Mouse (Mus musculus) hindlimb bud, embryonic 11.5 days (tissue): ENCODE data around the gene Plpp7.

Experiments used
- DNase-seq: peaks from one replicate; pipeline ENCODE4 v3.0.0-alpha.2; 2012; ENCODE audit warnings: low read depth, low spot score; ENCODE audit errors: extremely low spot score

Gene Plpp7

DNA sequence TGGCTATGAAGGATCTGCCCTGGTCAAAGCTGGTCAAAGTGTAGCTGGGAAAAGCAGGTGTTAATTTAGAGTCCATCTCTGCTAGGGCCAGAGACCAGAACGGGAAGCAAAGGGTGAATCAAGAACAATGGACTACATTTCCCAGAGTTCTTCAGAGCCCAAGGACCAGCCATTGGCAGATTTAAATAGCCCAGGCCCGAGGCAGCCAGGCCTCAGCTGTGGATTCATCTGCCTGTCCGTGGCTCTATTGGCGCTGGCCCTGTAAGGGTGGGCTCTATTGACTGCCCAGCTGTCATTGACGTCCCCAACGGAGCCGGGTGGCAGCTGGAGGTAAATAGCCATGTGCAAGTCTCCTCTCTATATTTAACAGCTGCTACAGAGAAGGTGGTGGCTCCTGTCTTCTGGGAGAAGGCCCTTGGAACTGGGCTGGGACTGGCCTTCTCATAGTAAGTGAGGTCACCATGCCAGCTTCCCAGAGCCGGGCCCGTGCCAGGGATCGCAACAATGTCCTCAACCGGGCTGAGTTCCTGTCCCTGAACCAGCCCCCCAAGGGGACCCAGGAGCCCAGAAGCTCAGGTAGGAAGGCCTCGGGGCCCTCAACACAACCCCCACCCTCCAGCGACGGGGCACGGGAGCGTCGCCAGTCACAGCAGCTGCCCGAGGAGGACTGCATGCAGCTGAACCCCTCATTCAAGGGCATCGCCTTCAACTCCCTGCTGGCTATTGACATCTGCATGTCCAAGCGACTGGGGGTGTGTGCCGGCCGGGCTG lies at the start of gene Plpp7:
Plpp7 (plus strand) TSS at position 178 of the 771 bp plus-strand sequence.
- DNase-seq: no peak

- no peak for DNase-seq
These were observed 49.3 kb upstream of the Plpp7 start for GRCm38 (mm10) chr2:32046009-32046408.

GRCm38 (mm10) chr2:32047323-32047722 lies 48.0 kb upstream of the Plpp7 start:
- no peak for DNase-seq

DNA sequence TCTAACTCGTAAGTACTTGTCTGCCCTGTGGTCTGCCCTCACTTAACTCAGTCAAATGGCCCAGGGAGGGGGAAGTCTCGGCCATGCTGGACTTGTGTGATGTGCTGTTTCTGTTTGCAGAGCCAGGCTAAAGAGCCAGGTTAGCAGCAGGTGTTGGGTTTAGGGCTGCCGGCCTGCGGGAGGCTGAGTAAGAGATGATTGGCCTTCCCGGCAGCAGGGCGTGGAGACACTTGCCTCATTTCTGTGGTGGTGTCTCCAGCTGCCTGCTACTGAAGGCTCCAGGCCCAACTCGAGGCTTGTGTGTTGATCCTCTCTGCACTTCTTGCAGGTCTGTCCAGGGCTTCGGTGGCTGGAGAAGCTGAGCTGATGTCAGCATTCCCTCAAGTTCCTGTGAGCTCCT lies 43.5 kb upstream of the Plpp7 start:
- no peak for DNase-seq

- no peak for DNase-seq
These were observed 42.9 kb upstream of the Plpp7 start for GRCm38 (mm10) chr2:32052418-32052817.

DNA sequence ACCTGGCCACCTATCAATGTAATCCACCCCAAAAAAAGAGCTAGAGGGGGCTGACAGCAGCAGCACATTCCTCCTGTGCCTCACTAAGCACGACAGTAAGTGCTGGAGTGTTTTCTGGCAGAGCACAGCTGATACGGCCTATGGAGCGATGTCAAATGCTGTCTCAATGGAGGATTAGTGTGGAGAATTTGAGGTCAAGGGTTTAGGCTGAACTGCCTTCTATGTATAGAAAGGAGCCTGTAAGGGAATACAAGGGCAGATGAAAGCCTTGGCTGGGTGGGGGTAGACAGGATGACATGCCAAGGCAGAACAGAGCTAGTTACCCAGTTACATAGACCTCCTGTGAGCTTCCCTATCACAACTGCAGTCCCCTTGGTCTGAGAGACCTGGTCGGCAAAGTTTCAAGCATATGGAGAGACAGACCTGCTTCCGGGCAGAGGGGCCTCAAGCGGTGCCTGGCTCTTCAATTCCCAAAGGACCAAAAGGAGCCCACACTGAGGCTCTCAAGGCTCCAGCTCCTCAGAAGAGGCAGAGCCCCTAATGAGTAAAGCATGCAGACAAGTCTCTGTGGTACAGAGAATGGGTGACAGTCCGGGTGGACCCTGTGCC lies 39.9 kb upstream of the Plpp7 start:
- DNase-seq: no peak

DNA sequence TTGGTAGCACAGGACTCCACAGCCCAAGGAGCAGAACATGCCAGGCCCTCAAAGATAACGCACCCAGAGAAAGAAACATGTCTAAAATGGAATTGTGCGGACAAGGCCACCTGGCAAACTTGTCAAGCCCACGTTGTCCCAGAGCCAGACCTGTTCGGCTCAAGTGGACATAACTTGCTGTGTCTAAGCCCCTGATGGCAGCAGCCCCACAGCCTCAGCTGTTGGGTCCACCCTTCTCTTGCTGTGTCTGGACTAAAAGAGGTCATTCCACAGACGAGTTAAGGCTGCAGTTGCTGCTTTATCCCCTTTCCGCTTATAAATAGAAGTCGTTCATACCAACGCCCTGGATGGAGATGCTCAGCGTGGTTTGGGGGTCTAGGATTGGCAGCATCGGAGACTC lies 38.8 kb upstream of the Plpp7 start:
- DNase-seq: no peak

GRCm38 (mm10) chr2:32057360-32057759 lies 38.0 kb upstream of the Plpp7 start:
- DNase-seq: no peak

- no peak for DNase-seq
These were observed 37.5 kb upstream of the Plpp7 start for GRCm38 (mm10) chr2:32057794-32058193.

DNA sequence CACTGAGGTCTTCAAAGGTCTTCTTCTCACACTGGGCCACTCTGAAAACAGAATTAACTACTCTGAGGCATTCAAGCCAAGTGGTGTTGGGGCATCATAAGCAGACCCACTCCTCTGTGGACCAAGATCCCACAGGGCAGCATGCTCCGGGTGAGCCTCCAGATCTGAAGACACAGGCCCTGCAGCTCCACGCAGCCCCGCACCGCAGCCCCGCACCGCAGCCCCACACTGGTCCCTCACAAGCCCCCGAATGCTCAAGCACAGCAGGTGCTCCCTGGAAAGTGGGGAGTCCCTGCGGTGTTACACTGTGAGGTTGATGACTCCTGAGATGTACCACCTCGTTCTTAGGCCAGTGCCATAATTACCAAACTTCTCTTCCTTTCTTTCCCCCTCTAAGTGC lies 37.1 kb upstream of the Plpp7 start:
- DNase-seq: no peak

DNA sequence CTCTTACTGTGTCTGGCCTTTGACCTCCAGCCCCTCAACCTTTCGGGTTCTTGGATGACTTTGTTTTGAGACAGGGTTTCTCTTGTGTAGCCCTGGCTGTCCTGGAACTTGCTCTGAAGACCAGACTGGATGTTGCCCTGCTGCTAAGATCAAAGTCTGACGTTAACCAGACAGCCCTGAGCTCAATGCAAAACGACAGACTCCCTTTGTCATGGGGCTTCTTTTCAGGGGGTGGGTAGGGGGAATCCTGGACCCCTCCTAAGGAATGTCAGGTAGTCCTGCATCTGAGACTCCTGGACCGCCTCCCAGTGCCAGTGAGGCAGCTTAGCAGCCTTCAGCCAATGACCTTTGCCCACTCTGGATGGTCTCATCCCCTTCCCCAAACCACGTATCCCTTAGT lies 36.6 kb upstream of the Plpp7 start:
- DNase-seq: no peak

GRCm38 (mm10) chr2:32059613-32060012 lies 35.7 kb upstream of the Plpp7 start:
- no peak for DNase-seq

- DNase-seq: no peak
These were observed 35.0 kb upstream of the Plpp7 start for GRCm38 (mm10) chr2:32060228-32060805.

DNA sequence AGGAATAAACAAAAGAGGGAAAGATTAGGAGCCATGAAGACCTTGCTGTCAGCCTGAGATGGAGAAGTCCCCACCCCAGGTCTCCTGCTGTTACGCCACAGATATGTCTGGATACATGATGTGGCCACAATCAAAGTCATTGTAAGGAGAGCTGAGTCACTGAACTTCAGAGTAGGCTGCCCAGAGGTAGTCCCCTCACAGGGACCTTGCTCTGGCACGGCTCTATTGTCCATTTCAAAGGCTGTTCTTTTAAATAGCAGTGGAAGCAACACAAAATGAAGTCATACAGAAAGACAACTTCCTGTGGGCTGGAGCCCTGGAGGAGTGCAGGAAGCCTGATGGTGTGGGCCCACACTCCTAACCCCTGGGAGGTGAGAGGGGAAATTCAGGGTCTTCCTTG lies 34.1 kb upstream of the Plpp7 start:
- no peak for DNase-seq

- no peak for DNase-seq
These were observed 33.4 kb upstream of the Plpp7 start for GRCm38 (mm10) chr2:32061722-32062505.

- no peak for DNase-seq
These were observed 32.5 kb upstream of the Plpp7 start for GRCm38 (mm10) chr2:32062626-32063410.

GRCm38 (mm10) chr2:32063451-32064151 lies 31.7 kb upstream of the Plpp7 start:
- DNase-seq: no peak

DNA sequence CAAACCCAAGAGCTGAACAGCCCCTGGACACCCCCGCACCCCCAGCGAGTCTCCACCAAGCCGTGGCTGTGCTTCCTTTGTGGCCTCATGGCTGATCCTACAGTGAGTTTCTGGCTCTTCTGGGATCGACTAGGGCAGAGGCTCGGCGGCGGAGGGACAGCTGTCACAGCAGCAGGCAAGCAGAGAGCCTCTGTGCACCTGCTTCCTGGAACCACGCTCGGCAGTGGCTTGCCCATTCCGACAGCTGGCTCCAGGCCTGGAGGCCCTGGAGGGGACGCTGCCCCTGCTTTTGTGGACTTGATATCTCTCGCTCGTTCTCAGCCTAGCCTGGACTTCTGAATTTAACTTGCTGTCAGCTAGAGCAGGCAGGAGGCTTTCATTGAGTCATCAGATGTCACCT lies 30.4 kb upstream of the Plpp7 start:
- no peak for DNase-seq

DNA sequence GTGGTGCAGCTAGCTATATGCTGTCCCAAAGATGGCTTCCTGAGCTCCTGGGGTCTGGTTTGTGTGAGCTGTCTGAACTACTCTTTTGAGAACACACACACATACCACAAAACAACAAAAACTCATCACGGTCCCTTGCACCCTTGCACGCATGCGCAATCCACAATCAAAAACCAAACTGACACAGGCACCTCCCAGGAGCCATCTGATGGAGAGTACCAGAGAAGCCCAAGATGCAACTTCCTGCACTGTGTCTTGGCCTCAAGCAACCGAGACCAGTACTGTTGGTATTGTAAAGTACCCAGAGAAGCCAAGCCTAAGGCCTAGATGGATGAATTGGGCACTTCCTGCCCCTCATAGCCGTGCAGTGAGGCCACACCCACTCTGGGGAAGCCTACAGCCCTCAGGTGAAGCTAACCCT lies 29.9 kb upstream of the Plpp7 start:
- DNase-seq: no peak

DNA sequence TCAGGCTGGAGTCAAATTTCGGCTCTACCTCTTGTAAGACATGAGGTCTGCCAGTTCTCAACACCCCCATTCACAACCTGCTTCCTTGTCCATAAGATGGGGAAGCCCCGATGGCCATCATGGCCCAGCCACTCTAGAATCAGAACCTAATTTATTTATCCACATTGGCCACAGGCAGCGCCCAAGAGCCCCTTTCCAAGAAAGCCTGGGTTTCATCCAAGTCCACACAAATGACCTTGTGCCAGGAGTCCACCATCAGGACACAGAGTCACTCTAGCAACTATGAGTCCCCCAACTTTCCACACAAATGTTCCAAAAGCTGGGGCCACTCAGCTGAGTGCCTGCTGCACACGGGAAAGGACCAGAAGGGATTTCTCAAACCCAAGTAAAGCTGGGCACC lies 29.3 kb upstream of the Plpp7 start:
- DNase-seq: no peak
